Mouse (Mus musculus) forebrain, embryonic 11.5 days (tissue): ENCODE measurements around the gene Tmem164. TPM values are rescaled to one million over a fixed set of nuclear protein-coding genes. Genes with fewer than 3 reads are reported as not detected.

Source experiments
- ATAC-seq: fragments of 200-750 bp; cut with Nextera tagmentation; replicated peaks from 2 replicates; pipeline ENCODE4 v1.8.0; 2017; ENCODE audit warnings: moderate TSS enrichment; ENCODE audit not compliant: low FRiP score
- DNase-seq: peaks from one replicate; pipeline ENCODE4 v3.0.0-alpha.2; 2017; ENCODE audit warnings: low spot score
- H3K27ac ChIP-seq: fragments of 300-500 bp; sonication (generic); 2 replicates; pipeline ENCODE4 v1.5.1; 2014; ENCODE audit warnings: low read depth, low read length
- H3K27me3 ChIP-seq: fragments of 300-500 bp; sonication (generic); 2 replicates; pipeline ENCODE4 v1.6.1; 2014; ENCODE audit warnings: mild to moderate bottlenecking, low read length, mixed read lengths; ENCODE audit not compliant: control insufficient read depth, insufficient read depth
- H3K36me3 ChIP-seq: fragments of 300-500 bp; sonication (generic); 2 replicates; pipeline ENCODE4 v1.6.1; 2014; ENCODE audit warnings: mild to moderate bottlenecking, low read length, moderate library complexity, mixed read lengths; ENCODE audit not compliant: control insufficient read depth, insufficient read depth
- H3K4me1 ChIP-seq: fragments of 300-500 bp; sonication (generic); replicated peaks from 2 replicates; pipeline ENCODE4 v1.6.1; 2014; ENCODE audit warnings: low read length, mixed read lengths; ENCODE audit not compliant: control insufficient read depth, insufficient read depth
- H3K4me2 ChIP-seq: fragments of 300-500 bp; sonication (generic); 2 replicates; pipeline ENCODE4 v1.6.1; 2014; ENCODE audit warnings: low read depth, mild to moderate bottlenecking, low read length, moderate library complexity, mixed read lengths; ENCODE audit not compliant: severe bottlenecking
- H3K4me3 ChIP-seq: fragments of 300-500 bp; sonication (generic); 2 replicates; pipeline ENCODE4 v1.5.1; 2014; ENCODE audit warnings: low read depth, low read length
- H3K9ac ChIP-seq: fragments of 300-500 bp; sonication (generic); 2 replicates; pipeline ENCODE4 v1.6.1; 2014; ENCODE audit warnings: low read length
- H3K9me3 ChIP-seq: fragments of 300-500 bp; sonication (generic); 2 replicates; pipeline ENCODE4 v1.6.1; 2016; ENCODE audit warnings: low read length, mixed read lengths; ENCODE audit not compliant: control insufficient read depth
- WGBS: fragments of 180-500 bp; shearing (Covaris S2); extraction: QIAGEN DNeasy Blood & Tissue Kit; methylation state at CpG from one replicate; pipeline ENCODE4 v1.1.7; 2014; 5-methylcytosine and 5-hydroxymethylcytosine counted together
- polyA plus RNA-seq: library from polyadenylated mRNA; unstranded; fragments of >200 nt; fragmentation: Nextera tagmentation; extraction: Ambion mirVana; gene quantifications from 2 replicates; pipeline ENCODE4 v1.2.1, GENCODE M21; 2014

Tmem164 gene
- polyA plus RNA-seq, 1 experiment from 2014 or later = 42.6 TPM

GRCm38 (mm10) chrX:142671141-142671540 is 10.1 kb upstream of the Tmem164 start:
- WGBS = 81% methylated on average over 1 of the region's 1 CpGs
- Histone ChIP-seq H3K36me3 (no peaks in the 10 kb centered on the region), H3K4me3 (no peak overlapping the region), H3K9ac (no peak overlapping the region), H3K4me1 (no peaks in the 10 kb centered on the region), H3K9me3 (no peaks in the 10 kb centered on the region), H3K27me3 (peaks cover 5% of the 10 kb centered on the region; the same call in 1 of the 2 replicates), H3K4me2 (no peak overlapping the region), H3K27ac (no peak overlapping the region)
- DNase-seq (no peak), ATAC-seq (no peak)

GRCm38 (mm10) chrX:142672701-142673100 is 8.5 kb upstream of the Tmem164 start:
- ATAC-seq (no peak), DNase-seq (no peak)
- Histone ChIP-seq H3K27me3 (peaks cover 5% of the 10 kb centered on the region; the same call in 1 of the 2 replicates), H3K9ac (no peak overlapping the region), H3K4me2 (no peak overlapping the region), H3K36me3 (no peaks in the 10 kb centered on the region), H3K4me1 (no peaks in the 10 kb centered on the region), H3K4me3 (no peak overlapping the region), H3K9me3 (no peaks in the 10 kb centered on the region), H3K27ac (no peak overlapping the region)
- 95% methylated on average over 1 of the region's 1 CpGs for WGBS

GRCm38 (mm10) chrX:142677193-142677592 is 4.0 kb upstream of the Tmem164 start:
- ATAC-seq = no peak
- Histone ChIP-seq H3K36me3 (no peaks in the 10 kb centered on the region), H3K27ac (no peak overlapping the region), H3K4me1 (no peaks in the 10 kb centered on the region), H3K9me3 (no peaks in the 10 kb centered on the region), H3K27me3 (peaks cover 2% of the 10 kb centered on the region; the same call in 1 of the 2 replicates), H3K4me2 (no peak overlapping the region), H3K9ac (no peak overlapping the region), H3K4me3 (no peak overlapping the region)
- DNase-seq = no peak
- 61% methylated on average over 3 of the region's 3 CpGs for WGBS

GRCm38 (mm10) chrX:142678499-142679474 is 2.4 kb upstream of the Tmem164 start:
- Histone ChIP-seq H3K27ac (no peak overlapping the region), H3K4me2 (no peak overlapping the region), H3K9ac (no peak overlapping the region), H3K9me3 (no peaks in the 10 kb centered on the region), H3K4me1 (0 out of 2 replicates have a peak, but pooled peaks cover 3% of the 10 kb centered on the region), H3K36me3 (no peaks in the 10 kb centered on the region), H3K27me3 (peaks cover 2% of the 10 kb centered on the region; the same call in 1 of the 2 replicates), H3K4me3 (no peak overlapping the region)
- DNase-seq (no peak), ATAC-seq (no peak)
- WGBS = 63% methylated on average over 13 of the region's 13 CpGs

GRCm38 (mm10) chrX:142679502-142680250 is 1.5 kb upstream of the Tmem164 start:
- Histone ChIP-seq H3K9ac (0 out of 2 replicates have a peak overlapping the region, but pooled peaks have one; percentile 9), H3K9me3 (no peaks in the 10 kb centered on the region), H3K27me3 (peaks cover 2% of the 10 kb centered on the region; the same call in 1 of the 2 replicates), H3K4me3 (peak overlapping the region; percentile 57; the same call in 1 of the 2 replicates), H3K36me3 (no peaks in the 10 kb centered on the region), H3K4me1 (0 out of 2 replicates have a peak, but pooled peaks cover 6% of the 10 kb centered on the region), H3K27ac (peak overlapping the region; percentile 65), H3K4me2 (peak overlapping the region; percentile 61)
- ATAC-seq (no peak), DNase-seq (no peak)
- 48% methylated on average over 11 of the region's 11 CpGs for WGBS

- peaks cover 2% of the 10 kb centered on the region; the same call in 1 of the 2 replicates for H3K27me3 ChIP-seq
- ATAC-seq (peak; percentile 39), DNase-seq (no peak)
- H3K4me3 ChIP-seq = peak overlapping the region; percentile 57
- WGBS = 14% methylated on average over 18 of the region's 19 CpGs
- H3K9ac ChIP-seq = peak overlapping the region; percentile 40; the same call in 1 of the 2 replicates
- H3K27ac ChIP-seq = peak overlapping the region; percentile 65
- no peaks in the 10 kb centered on the region for H3K9me3 ChIP-seq
- H3K4me1 ChIP-seq = 0 out of 2 replicates have a peak, but pooled peaks cover 6% of the 10 kb centered on the region
- H3K36me3 ChIP-seq = no peaks in the 10 kb centered on the region
- H3K4me2 ChIP-seq = peak overlapping the region; percentile 61
These were observed 683 bp upstream of the Tmem164 start for GRCm38 (mm10) chrX:142680391-142681055.

- peak; percentile 73 for ATAC-seq
- peak overlapping the region; percentile 72 for H3K9ac ChIP-seq
- peak overlapping the region; percentile 85 for H3K27ac ChIP-seq
- WGBS = 15% methylated on average over 28 of the region's 43 CpGs
- DNase-seq = peak; percentile 78
- no peaks in the 10 kb centered on the region for H3K9me3 ChIP-seq
- no peaks in the 10 kb centered on the region for H3K36me3 ChIP-seq
- H3K27me3 ChIP-seq = peaks cover 2% of the 10 kb centered on the region; the same call in 1 of the 2 replicates
- peak overlapping the region; percentile 61 for H3K4me2 ChIP-seq
- H3K4me1 ChIP-seq = 0 out of 2 replicates have a peak, but pooled peaks cover 6% of the 10 kb centered on the region
- H3K4me3 ChIP-seq = peak overlapping the region; percentile 57
These were observed 473 bp downstream of the Tmem164 start for GRCm38 (mm10) chrX:142681616-142682141.
